Mouse (Mus musculus) MEL (cell line): ENCODE measurements around the gene Ap4s1.

Experiments
- EP300 ChIP-seq, 2 experiments: IDR thresholded peaks; 2 replicates each; pipeline ENCODE4 v1.6.1; 2011; ENCODE audit warnings: improper control_type of control experiment in 2 of 2, low read length in 2 of 2, low read depth in 1 of 2, mild to moderate bottlenecking in 1 of 2
- NRF1 ChIP-seq: IDR thresholded peaks from 2 replicates; pipeline ENCODE4 v1.6.1; 2014; ENCODE audit warnings: low read depth, mild to moderate bottlenecking, inconsistent platforms, low read length, improper control_type of control experiment, moderate library complexity; ENCODE audit not compliant: poor library complexity, insufficient read depth, severe bottlenecking

GRCm38 (mm10) chr12:51755938-51756598, 65.2 kb downstream of the Ap4s1 start:
- TF ChIP-seq NRF1 (no peak), EP300 (IDR thresholded peaks at IDR 0.05; ENCODE audit: low read depth in 1 of 2, low read length in 2 of 2) (no peak)
